Mouse (Mus musculus) heart, postnatal 36 days (tissue): ENCODE measurements at regions not wholly inside any gene's neighbourhood (a gene's known extent, or its start where the extent isn't known, plus 50 kb on each side); places are given as distances from the start of the nearest gene placed in this dataset.
A peak's percentile ranks its signal among the peaks of the same experiment; 100 is the strongest.

ENCODE experiments used
- DNase-seq, 2 experiments: peaks; one replicate each; pipeline ENCODE4 v3.0.0; 2021 to 2022
- intact Hi-C: fragments of 180-260 bp; cut with DNase I; formaldehyde crosslinking; loops from one replicate; pipeline ENCODE4 v1.15.1; 2025

- intact Hi-C loops, result no loop called here
These were observed 106.3 kb upstream of the Arid2 start for GRCm38 (mm10) chr15:96180977-96181376.

GRCm38 (mm10) chr15:96182313-96182712 is 105.0 kb upstream of the Arid2 start:
- intact Hi-C loops, result no loop called here
- no peak for DNase-seq

More at GRCm38 (mm10) chr15:96180977-96181376, 106.3 kb upstream of the Arid2 start:
- DNase-seq, result no peak

- no peak for DNase-seq
- intact Hi-C loops, result no loop called here
These were observed 104.2 kb upstream of the Arid2 start for GRCm38 (mm10) chr15:96183069-96183468.

- intact Hi-C loops, result loop anchor here (5.0 kb wide), 1 partner anchor 98 kb away; no protein-coding TSS in a partner anchor
- peak in 1 of 2 experiments; percentile 10 for DNase-seq
These were observed 102.7 kb upstream of the Arid2 start for GRCm38 (mm10) chr15:96184666-96185065.

- intact Hi-C loops, result loop anchor here (5.0 kb wide), 1 partner anchor 97 kb away; no protein-coding TSS in a partner anchor
- peak; percentile 13 to 29 for DNase-seq
These were observed 101.9 kb upstream of the Arid2 start for GRCm38 (mm10) chr15:96185429-96185828.

GRCm38 (mm10) chr15:96185901-96186300 is 101.4 kb upstream of the Arid2 start:
- intact Hi-C loops, result loop anchor here (5.0 kb wide), 1 partner anchor 96 kb away; no protein-coding TSS in a partner anchor
- no peak for DNase-seq

GRCm38 (mm10) chr15:96189551-96189950 is 97.8 kb upstream of the Arid2 start:
- no peak for DNase-seq
- intact Hi-C loops, result loop anchor here (5.0 kb wide), 1 partner anchor 93 kb away; no protein-coding TSS in a partner anchor

GRCm38 (mm10) chr15:96197413-96197812 is 89.9 kb upstream of the Arid2 start:
- intact Hi-C loops, result no loop called here
- no peak for DNase-seq

- no peak for DNase-seq
- intact Hi-C loops, result no loop called here
These were observed 89.4 kb upstream of the Arid2 start for GRCm38 (mm10) chr15:96197932-96198331.

GRCm38 (mm10) chr15:96201273-96201672 is 86.0 kb upstream of the Arid2 start:
- DNase-seq, result no peak
- intact Hi-C loops, result loop anchor here (5.0 kb wide), 1 partner anchor 81 kb away; no protein-coding TSS in a partner anchor

- intact Hi-C loops, result loop anchor here (5.0 kb wide), 1 partner anchor 80 kb away; no protein-coding TSS in a partner anchor
- DNase-seq, result peak; percentile 22 to 41
These were observed 85.4 kb upstream of the Arid2 start for GRCm38 (mm10) chr15:96201701-96202460.

GRCm38 (mm10) chr15:96204187-96204586 is 83.1 kb upstream of the Arid2 start:
- intact Hi-C loops, result loop anchor here (5.0 kb wide), 1 partner anchor 78 kb away; no protein-coding TSS in a partner anchor
- no peak for DNase-seq

- intact Hi-C loops, result loop anchor here (5.0 kb wide), 1 partner anchor 78 kb away; no protein-coding TSS in a partner anchor
- DNase-seq, result no peak
These were observed 82.7 kb upstream of the Arid2 start for GRCm38 (mm10) chr15:96204623-96205022.

GRCm38 (mm10) chr15:96210721-96211400 is 76.5 kb upstream of the Arid2 start:
- DNase-seq, result no peak
- intact Hi-C loops, result no loop called here

GRCm38 (mm10) chr15:96213541-96214312 is 73.6 kb upstream of the Arid2 start:
- no peak for DNase-seq
- intact Hi-C loops, result no loop called here

- no peak for DNase-seq
- intact Hi-C loops, result no loop called here
These were observed 69.4 kb upstream of the Arid2 start for GRCm38 (mm10) chr15:96217896-96218295.

- intact Hi-C loops, result no loop called here
- DNase-seq, result no peak
These were observed 67.6 kb upstream of the Arid2 start for GRCm38 (mm10) chr15:96219746-96220145.

- no peak for DNase-seq
- intact Hi-C loops, result no loop called here
These were observed 55.3 kb upstream of the Arid2 start for GRCm38 (mm10) chr15:96231969-96232368.

GRCm38 (mm10) chr15:96233113-96233512 is 54.2 kb upstream of the Arid2 start:
- DNase-seq, result no peak
- intact Hi-C loops, result no loop called here

- intact Hi-C loops, result no loop called here
- DNase-seq, result no peak
These were observed 52.5 kb upstream of the Arid2 start for GRCm38 (mm10) chr15:96234783-96235182.
